ENCODE assay signal across 18 mouse cellular contexts in the genomic region with DNA sequence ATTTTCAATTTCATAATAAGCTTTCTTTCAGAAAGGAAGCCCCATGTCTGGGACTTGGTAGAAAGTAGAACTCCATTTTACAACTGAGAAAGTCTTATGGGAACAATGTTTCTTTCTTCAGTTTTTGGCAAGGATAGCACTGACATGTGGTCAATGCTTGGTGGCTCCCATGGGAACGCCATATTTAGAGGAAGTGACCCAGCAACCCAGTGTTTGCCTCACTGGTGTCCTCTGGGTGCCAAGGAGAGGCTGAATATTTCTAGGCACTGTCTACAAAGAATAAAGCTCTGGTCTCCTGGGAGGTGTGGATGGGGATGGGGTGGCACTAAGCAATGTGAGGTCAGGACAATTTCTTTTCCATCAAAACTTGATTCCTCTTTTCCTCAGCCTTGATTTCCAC.
DNase-seq lines count a peak whose midpoint lies in the region; ATAC-seq and TF ChIP-seq lines count a peak whose summit lies in the region.
"Had no signal": no experiment of that assay in that cellular context is flagged by ENCODE, and none has a peak within 500 bp of the region (broad histone marks: within the 10 kb centered on the region; RNA-seq: fewer than 3 reads in every experiment).

No protein-coding gene starts in this region.

- no peak overlapping the region for H3K9ac ChIP-seq in heart, embryonic 11.5 days (ENCODE audit: low read depth, low read length)
- H3K9ac ChIP-seq in midbrain, postnatal 0 days (replicated peaks; ENCODE audit: low read length, poor library complexity, severe bottlenecking) = no peak overlapping the region
- H3K9ac ChIP-seq in midbrain, embryonic 14.5 days (replicated peaks; ENCODE audit: low read length) = no peak overlapping the region
- H3K9ac ChIP-seq: embryonic facial prominence, embryonic 12.5 days; limb, embryonic 13.5 days; stomach, embryonic 15.5 days had no signal

- no peak overlapping the region for H3K27ac ChIP-seq in heart, embryonic 11.5 days (ENCODE audit: low read depth, low read length)
- no peak overlapping the region for H3K27ac ChIP-seq in midbrain, postnatal 0 days (ENCODE audit: low read depth, low read length)
- no peak overlapping the region for H3K27ac ChIP-seq in midbrain, embryonic 14.5 days (replicated peaks; ENCODE audit: low read depth, low read length)
- H3K27ac ChIP-seq: limb, embryonic 13.5 days; midbrain, embryonic 10.5 days; stomach, embryonic 15.5 days had no signal

- H3K4me3 ChIP-seq in heart, embryonic 11.5 days (ENCODE audit: low read depth, low read length) = no peak overlapping the region
- no peak overlapping the region for H3K4me3 ChIP-seq in midbrain, postnatal 0 days (ENCODE audit: low read depth, low read length)
- H3K4me3 ChIP-seq in midbrain, embryonic 14.5 days (replicated peaks; ENCODE audit: low read depth, low read length) = no peak overlapping the region
- H3K4me3 ChIP-seq: embryonic facial prominence, embryonic 12.5 days; limb, embryonic 13.5 days; midbrain, embryonic 10.5 days; stomach, embryonic 15.5 days had no signal

- H3K36me3 ChIP-seq in heart, embryonic 11.5 days (ENCODE audit: control insufficient read depth, insufficient read depth, low read length) = no peaks in the 10 kb centered on the region
- no peaks in the 10 kb centered on the region for H3K36me3 ChIP-seq in midbrain, postnatal 0 days (ENCODE audit: insufficient read depth, low read length)
- no peaks in the 10 kb centered on the region for H3K36me3 ChIP-seq in midbrain, embryonic 14.5 days (ENCODE audit: control insufficient read depth, insufficient read depth, low read length)
- H3K36me3 ChIP-seq: embryonic facial prominence, embryonic 12.5 days; limb, embryonic 13.5 days; midbrain, embryonic 10.5 days; stomach, embryonic 15.5 days had no signal

- H3K9me3 ChIP-seq in heart, embryonic 11.5 days (replicated peaks; ENCODE audit: control insufficient read depth, low read length) = no peaks in the 10 kb centered on the region
- no peaks in the 10 kb centered on the region for H3K9me3 ChIP-seq in midbrain, postnatal 0 days (ENCODE audit: low read length)
- H3K9me3 ChIP-seq in midbrain, embryonic 14.5 days (ENCODE audit: control insufficient read depth, low read length) = no peaks in the 10 kb centered on the region
- H3K9me3 ChIP-seq: embryonic facial prominence, embryonic 12.5 days; limb, embryonic 13.5 days; midbrain, embryonic 10.5 days; stomach, embryonic 15.5 days had no signal

- 88% methylated on average over 1 of the region's 1 CpGs for WGBS in heart, embryonic 11.5 days (ENCODE audit: insufficient replicate concordance)
- WGBS in midbrain, postnatal 0 days = 80% methylated on average over 1 of the region's 1 CpGs
- 77% methylated on average over 1 of the region's 1 CpGs for WGBS in midbrain, embryonic 14.5 days

- no peak for TF ChIP-seq CTCF in midbrain, postnatal 0 days (IDR thresholded peaks at IDR 0.05)

- H3K4me1 ChIP-seq in heart, embryonic 11.5 days (ENCODE audit: control insufficient read depth, insufficient read depth, low read length) = no peaks in the 10 kb centered on the region
- no peaks in the 10 kb centered on the region for H3K4me1 ChIP-seq in midbrain, postnatal 0 days (ENCODE audit: insufficient read depth, low read length)
- no peaks in the 10 kb centered on the region for H3K4me1 ChIP-seq in midbrain, embryonic 14.5 days (ENCODE audit: control insufficient read depth, insufficient read depth, low read length)
- H3K4me1 ChIP-seq: embryonic facial prominence, embryonic 12.5 days; limb, embryonic 13.5 days; midbrain, embryonic 10.5 days; stomach, embryonic 15.5 days had no signal

- H3K27me3 ChIP-seq in heart, embryonic 11.5 days (ENCODE audit: control insufficient read depth, insufficient read depth, low read length) = no peaks in the 10 kb centered on the region
- H3K27me3 ChIP-seq in midbrain, postnatal 0 days (ENCODE audit: insufficient read depth, low read length) = no peaks in the 10 kb centered on the region
- no peaks in the 10 kb centered on the region for H3K27me3 ChIP-seq in midbrain, embryonic 14.5 days (ENCODE audit: control insufficient read depth, insufficient read depth, low read length)
- H3K27me3 ChIP-seq: embryonic facial prominence, embryonic 12.5 days; limb, embryonic 13.5 days; stomach, embryonic 15.5 days had no signal

- peak; percentile 3 for DNase-seq in cerebellum, adult 9-10 months
- no peak for DNase-seq in cerebellum, adult 8-10 months
- peak; percentile 8 to 23 for DNase-seq in heart, adult 9 months (ENCODE audit: low spot score in 2 of 2)
- DNase-seq in midbrain, postnatal 0 days (ENCODE audit: low spot score) = peak; percentile 31
- DNase-seq in midbrain, embryonic 14.5 days = no peak
- DNase-seq in testis, postnatal 14 days (ENCODE audit: low spot score) = no peak
- DNase-seq: adrenal gland, adult 2 months; cerebellum, postnatal 36 days; lung, postnatal 14 days; retina, postnatal 1 day; spleen, adult 18-20 months had no signal

- H3K4me2 ChIP-seq in heart, embryonic 11.5 days = no peak overlapping the region
- H3K4me2 ChIP-seq in midbrain, postnatal 0 days (ENCODE audit: low read depth, low read length, poor library complexity, severe bottlenecking) = no peak overlapping the region
- no peak overlapping the region for H3K4me2 ChIP-seq in midbrain, embryonic 14.5 days (ENCODE audit: low read length)
- H3K4me2 ChIP-seq: embryonic facial prominence, embryonic 12.5 days; limb, embryonic 13.5 days; stomach, embryonic 15.5 days had no signal

- ATAC-seq in heart, embryonic 11.5 days (replicated peaks; ENCODE audit: insufficient number of reproducible peaks, low FRiP score, low TSS enrichment) = no peak
- ATAC-seq in midbrain, postnatal 0 days (ENCODE audit: low FRiP score) = 0 out of 2 replicates have a peak, but pooled peaks have one; percentile 16
- no peak for ATAC-seq in midbrain, embryonic 14.5 days (ENCODE audit: low FRiP score, low TSS enrichment)
- no peak for ATAC-seq in megakaryocyte, adult 5-6 weeks (ENCODE audit: poor library complexity, severe bottlenecking)
- ATAC-seq: intestine, postnatal 0 days had no signal

Comparison
In these comparisons a context has a peak if more than half of its experiments do, and no peak if none do; other contexts are left out.
1. DNase-seq: peak in cerebellum, adult 9-10 months (single experiment), heart, adult 9 months (2 of 2) and midbrain, postnatal 0 days (single experiment); none in cerebellum, adult 8-10 months (single experiment), midbrain, embryonic 14.5 days (single experiment) and testis, postnatal 14 days (single experiment).